Mouse (Mus musculus): Measurements from ENCODE around the gene Pla2g4a.

- no peak for TF ChIP-seq CTCF (IDR thresholded peaks at IDR 0.05; ENCODE audit: control insufficient read depth, insufficient read depth, insufficient replicate concordance, low read depth, low read length)
- no peak for TF ChIP-seq POLR2A (IDR thresholded peaks at IDR 0.05; ENCODE audit: control insufficient read depth, low read depth, low read length)
Observed at GRCm38 (mm10) chr1:149831100-149831499, 130.0 kb downstream of the Pla2g4a start.
